Mouse (Mus musculus): ENCODE data around the gene Galnt13. TPM values are rescaled to one million over a fixed set of nuclear protein-coding genes. Genes with fewer than 3 reads are reported as not detected.

Gene Galnt13
- polyA plus RNA-seq (2014; fragmentation: Illumina TruSeq; extraction: RNeasy Lipid Tissue Mini Kit (QIAGEN cat#74804); ENCODE audit: low read depth, low replicate concordance), result 1.2 TPM

GRCm38 (mm10) chr2:54435937-54436735, at the start of gene Galnt13:
Gene Galnt13 (plus strand): TSS chr2:54436317.

